Mouse (Mus musculus): Measurements from ENCODE around the gene Igdcc4.

GRCm38 (mm10) chr9:65103173-65103752 lies 2.0 kb downstream of the Igdcc4 start:
- TF ChIP-seq TAL1 (IDR thresholded peaks at IDR 0.05; ENCODE audit: low read length) (no peak), GATA1 (IDR thresholded peaks at IDR 0.05; ENCODE audit: low read length) (no peak)

All from erythroblast, embryonic 14.5 days (primary cell).